Mouse (Mus musculus) right cerebral cortex, postnatal 25 days (tissue): ENCODE measurements around the gene Gzma.
A peak's percentile ranks its signal among the peaks of the same experiment; 100 is the strongest.

Experiments
- DNase-seq: peaks from one replicate; pipeline ENCODE4 v3.0.0; 2022

Gene Gzma

DNA sequence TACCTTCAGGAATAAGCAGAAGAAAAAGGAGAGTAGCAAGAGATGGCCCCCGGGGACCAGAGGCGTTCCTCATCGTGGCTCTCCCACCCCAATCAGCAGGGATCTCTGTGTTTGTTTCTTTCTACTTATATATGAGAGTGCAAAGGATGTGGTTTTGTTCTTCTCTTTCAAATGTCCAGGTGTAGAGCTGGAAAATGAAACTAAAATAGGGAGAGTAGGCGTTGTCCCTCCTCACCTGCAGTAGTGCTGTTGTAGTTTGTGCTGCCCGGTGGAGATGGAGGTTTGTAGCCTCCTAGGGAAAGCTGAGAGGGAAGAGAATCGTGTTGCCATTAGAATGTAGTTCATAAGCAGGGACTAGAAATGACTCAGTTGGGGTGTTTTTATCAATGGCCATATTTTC, at the start of gene Gzma:
TSS of gene Gzma (minus strand) at position 103 of the 400 bp plus-strand sequence.
- no peak for DNase-seq

- no peak for DNase-seq
Measured at GRCm38 (mm10) chr13:113139597-113139996, 38.8 kb upstream of the Gzma start.

- DNase-seq: no peak
Measured at GRCm38 (mm10) chr13:113129974-113130373, 29.2 kb upstream of the Gzma start.

DNA sequence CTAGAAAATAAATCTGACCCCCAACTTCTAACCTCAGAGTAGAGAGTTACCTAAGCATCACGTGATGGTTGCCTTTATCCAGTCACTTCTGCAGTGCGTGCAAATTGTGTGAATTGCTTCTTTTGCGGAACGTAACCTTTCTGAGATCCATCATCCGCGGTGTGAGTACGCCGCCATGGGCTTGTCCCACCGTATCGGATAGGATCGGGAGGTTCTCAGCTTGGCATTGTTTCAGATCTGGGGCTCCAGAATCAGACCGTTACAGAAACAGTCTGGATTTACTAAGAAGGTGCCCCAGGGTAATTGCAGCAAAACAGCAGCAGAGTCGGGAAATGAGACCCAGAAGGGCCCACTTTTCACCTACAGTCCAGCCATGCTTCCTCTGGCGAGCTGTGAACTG, 20.5 kb upstream of the Gzma start:
- DNase-seq: no peak

DNA sequence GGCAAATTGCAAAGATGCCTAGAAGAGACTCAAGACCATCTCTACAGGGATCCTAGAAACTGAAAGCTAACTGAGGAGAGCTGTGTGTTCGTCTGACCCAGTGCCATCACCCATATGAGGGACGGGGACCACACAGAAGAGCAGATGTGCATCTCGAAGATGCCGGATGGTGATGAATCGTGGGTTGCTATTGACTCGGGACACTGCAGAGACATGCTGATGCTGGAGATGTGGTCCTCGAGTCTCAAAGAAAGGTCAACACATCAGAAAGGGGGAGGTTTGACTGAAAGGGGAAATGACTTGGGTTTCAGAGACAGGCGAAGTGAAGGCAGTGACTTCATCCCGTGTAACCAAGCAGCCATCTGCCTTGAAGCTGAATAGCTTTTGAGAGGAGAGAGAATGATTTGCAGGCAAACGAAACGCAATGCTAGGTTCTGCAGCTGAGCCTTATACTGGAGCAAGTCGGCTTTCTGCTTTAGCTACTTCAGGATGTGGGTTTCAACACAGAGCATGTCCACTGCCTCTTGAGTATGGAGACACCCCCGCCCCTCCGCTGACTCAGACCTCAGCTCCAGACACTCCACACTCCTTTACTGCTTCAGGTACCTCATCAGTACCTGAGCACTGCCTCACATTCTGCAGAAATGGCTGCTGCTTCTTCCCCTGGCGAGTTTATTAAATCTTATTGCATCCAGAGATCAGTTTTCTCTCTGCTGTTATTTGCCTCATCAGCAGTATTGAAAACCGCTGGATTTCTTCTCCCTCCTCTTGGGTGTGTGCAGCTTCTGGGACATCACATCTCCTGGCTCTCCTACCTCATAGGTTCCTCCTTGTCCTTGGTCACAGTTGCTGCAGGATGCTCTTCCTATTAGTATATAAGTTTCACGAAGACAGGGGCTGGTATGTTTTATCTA, 19.8 kb upstream of the Gzma start:
- DNase-seq: no peak

GRCm38 (mm10) chr13:113118977-113119376, 18.2 kb upstream of the Gzma start:
- DNase-seq: no peak

- no peak for DNase-seq
Measured at GRCm38 (mm10) chr13:113104759-113105158, 4.0 kb upstream of the Gzma start.

- DNase-seq: no peak
Measured at GRCm38 (mm10) chr13:113101804-113102203, 1.0 kb upstream of the Gzma start.

- DNase-seq: no peak
Measured at GRCm38 (mm10) chr13:113098406-113098805, 2.4 kb downstream of the Gzma start.

- DNase-seq: no peak
Measured at GRCm38 (mm10) chr13:113097011-113097410, 3.8 kb downstream of the Gzma start.

DNA sequence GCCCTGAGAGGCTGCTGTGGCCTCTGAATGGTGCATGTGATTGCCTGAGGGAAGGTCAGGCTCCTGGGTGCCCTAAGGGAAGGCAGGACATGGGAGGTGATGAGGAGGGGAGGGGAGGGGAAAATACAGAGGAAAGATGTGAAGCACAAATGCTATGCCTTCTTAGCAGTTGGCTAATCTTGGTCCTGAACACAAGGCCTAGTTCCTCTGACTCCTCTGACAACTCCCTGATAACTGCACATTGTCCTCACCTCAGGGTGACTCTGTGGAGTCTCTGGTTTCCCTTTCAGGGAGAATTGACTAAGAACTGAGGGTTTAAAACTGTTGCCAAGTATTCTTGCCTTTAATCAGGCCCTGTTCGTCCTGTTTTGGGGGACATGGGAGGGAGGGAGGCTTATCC, 6.2 kb downstream of the Gzma start:
- no peak for DNase-seq

GRCm38 (mm10) chr13:113090489-113090888, 10.3 kb downstream of the Gzma start:
- DNase-seq: no peak

GRCm38 (mm10) chr13:113087226-113088017, 13.4 kb downstream of the Gzma start:
- DNase-seq: no peak

DNA sequence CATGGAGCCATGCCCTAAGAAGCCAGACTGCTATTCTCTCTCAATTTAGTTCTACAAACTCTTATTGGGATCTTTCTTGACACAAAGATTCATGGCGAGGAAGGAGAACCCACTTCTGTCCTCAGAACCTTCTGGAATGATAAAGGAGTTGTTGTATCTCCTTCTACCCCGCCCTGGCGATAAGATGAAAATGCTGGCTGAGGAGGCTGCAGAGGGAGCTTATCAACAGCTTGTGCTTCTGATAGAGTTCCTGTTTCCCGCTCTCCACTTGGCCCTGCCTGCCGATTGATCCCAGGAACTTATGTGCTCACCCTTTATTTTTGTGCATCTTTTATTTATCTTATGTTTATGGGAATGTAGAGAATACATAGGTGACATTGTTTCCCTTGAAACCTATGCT, 16.0 kb downstream of the Gzma start:
- DNase-seq: no peak

GRCm38 (mm10) chr13:113082101-113082500, 18.7 kb downstream of the Gzma start:
- DNase-seq: no peak

- DNase-seq: no peak
Measured at GRCm38 (mm10) chr13:113079021-113079420, 21.8 kb downstream of the Gzma start.

GRCm38 (mm10) chr13:113064542-113064941, 36.2 kb downstream of the Gzma start:
- DNase-seq: no peak

DNA sequence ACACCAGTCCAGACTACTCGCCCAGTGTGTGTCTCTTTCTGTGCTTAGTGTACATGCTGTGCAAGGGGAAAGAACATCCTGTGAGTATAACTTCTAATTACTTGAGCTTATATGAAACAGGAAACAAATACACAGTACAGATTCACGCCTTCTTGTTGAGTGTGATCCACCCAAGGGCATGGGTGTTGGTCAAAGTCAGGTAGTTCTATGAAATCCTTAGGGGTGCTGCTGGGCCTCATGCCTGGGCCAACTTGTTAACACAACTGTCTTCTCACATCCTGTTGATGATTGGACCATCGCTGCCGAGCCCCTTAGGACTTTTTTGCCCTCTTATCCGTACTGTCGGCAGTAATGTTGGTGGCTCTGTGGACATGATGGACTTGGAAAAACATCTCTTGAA, 39.0 kb downstream of the Gzma start:
- no peak for DNase-seq

- no peak for DNase-seq
Measured at GRCm38 (mm10) chr13:113055826-113056225, 45.0 kb downstream of the Gzma start.

DNA sequence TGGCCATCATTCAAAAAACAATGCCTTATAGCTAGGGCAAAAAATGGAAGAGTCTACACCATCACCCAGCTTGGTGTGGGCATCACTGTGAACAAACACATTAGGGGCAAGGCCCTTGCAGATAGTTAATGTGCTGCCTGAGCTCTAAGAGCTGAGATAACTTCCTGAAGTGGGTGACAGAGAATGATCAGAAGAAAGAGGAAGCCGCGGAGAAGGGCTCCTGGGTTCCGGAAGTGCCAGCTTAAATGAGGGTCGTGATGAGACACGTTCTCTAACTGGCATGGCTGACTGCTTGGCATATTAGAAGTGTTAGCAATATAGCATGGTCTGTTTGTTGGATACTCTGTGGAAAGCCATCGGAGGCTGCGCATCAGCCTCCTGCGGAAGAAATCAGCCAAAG, 46.6 kb downstream of the Gzma start:
- no peak for DNase-seq

DNA sequence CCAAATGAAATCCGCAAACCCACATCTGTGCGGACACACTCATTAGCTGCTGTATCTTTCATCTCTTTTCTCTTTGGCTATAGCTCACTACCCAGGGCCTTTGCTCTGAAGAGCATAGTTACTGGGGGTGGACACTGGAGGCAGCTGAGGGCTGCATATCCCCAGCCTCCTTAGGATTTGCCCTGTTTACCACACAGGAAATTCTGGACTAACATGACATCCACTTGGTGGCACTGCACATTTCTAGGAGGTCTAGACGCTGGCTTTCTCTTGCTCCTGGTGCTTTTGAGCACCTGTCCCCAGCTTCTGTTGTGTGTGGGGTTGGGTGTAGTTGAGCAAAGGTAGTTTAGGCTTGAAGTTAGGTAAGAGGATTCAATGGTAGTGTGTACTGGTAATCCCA, 53.1 kb downstream of the Gzma start:
- no peak for DNase-seq

DNA sequence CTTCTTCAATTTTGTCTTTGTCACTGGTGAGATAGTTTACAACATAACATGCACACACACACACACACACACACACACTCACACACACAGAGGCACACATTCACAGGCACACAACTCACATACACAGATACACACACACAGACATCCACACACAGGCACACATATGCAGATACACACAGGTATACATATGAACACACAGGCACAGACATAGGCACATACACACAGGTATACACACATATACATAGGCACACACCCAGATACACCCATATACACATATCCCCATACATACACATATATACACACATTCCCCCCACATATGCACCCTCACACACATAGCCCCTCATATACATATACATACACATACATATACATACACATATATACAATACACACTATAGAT, 53.8 kb downstream of the Gzma start:
- no peak for DNase-seq

DNA sequence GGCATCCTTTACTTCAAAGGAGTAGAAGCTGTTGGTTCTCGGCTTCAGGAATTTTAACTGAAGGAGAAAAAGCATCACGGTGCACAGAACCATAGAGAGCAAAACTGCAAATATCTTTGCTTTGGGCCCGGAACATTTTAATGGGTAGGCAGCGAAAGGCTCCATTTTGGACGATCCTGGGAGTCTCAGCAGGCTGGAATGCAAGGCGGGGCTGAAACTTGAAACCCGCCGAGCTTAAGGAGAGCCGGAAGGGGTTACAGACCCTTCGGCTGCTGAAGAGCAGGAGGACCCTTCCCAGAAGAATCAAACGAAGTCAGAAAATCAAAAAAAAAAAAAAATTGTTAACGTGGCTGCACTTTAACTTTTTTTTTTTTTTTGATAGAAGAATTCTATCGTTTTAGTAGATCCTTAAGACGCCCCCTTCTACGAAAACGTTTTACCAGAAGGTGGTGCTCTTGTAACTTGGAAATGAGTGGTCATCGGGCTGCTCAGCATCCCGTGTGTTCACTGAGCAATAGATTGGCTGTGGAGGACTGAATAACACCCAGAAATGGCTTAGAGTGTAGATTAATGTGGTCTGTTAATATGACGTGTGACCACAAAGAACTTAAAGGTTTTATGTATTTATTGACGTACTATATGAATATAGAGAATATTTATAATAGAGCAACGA, 54.4 kb downstream of the Gzma start, which contains the start of gene Gpx8:
TSS of gene Gpx8 (minus strand) at position 200 of the 673 bp plus-strand sequence.
- DNase-seq: peak; percentile 34
